Mouse (Mus musculus) spleen, adult 12 weeks (tissue): Measurements from ENCODE around the gene Cldn10.
"Not testable (repeated sequence)": the region's sequence is repeated elsewhere in the genome, so short reads cannot be mapped to it uniquely, and the experiment has no call there.

Experiments
- DNase-seq: peaks from one replicate; pipeline ENCODE4 v3.0.0; 2022; ENCODE audit warnings: low spot score

Cldn10 gene

GRCm38 (mm10) chr14:118787621-118788020 lies at the start of gene Cldn10:
TSS of gene Cldn10 (plus strand) at chr14:118787908.
- DNase-seq, result no peak

GRCm38 (mm10) chr14:118741780-118742179 lies 45.9 kb upstream of the Cldn10 start:
- no peak for DNase-seq

- no peak for DNase-seq
Observed at GRCm38 (mm10) chr14:118742862-118743261, 44.8 kb upstream of the Cldn10 start.

GRCm38 (mm10) chr14:118749068-118749467 lies 38.6 kb upstream of the Cldn10 start:
- no peak for DNase-seq

- no peak for DNase-seq
Observed at GRCm38 (mm10) chr14:118749715-118750114, 38.0 kb upstream of the Cldn10 start.

- DNase-seq, result peak; percentile 39
Observed at GRCm38 (mm10) chr14:118750505-118751192, 37.1 kb upstream of the Cldn10 start.

- no peak for DNase-seq
Observed at GRCm38 (mm10) chr14:118751193-118751753, 36.4 kb upstream of the Cldn10 start.

GRCm38 (mm10) chr14:118756015-118756414 lies 31.7 kb upstream of the Cldn10 start:
- DNase-seq, result no peak

- no peak for DNase-seq
Observed at GRCm38 (mm10) chr14:118756566-118756965, 31.1 kb upstream of the Cldn10 start.

- DNase-seq, result not testable (repeated sequence)
Observed at GRCm38 (mm10) chr14:118763362-118763761, 24.3 kb upstream of the Cldn10 start.

- no peak for DNase-seq
Observed at GRCm38 (mm10) chr14:118763917-118764495, 23.7 kb upstream of the Cldn10 start.

GRCm38 (mm10) chr14:118765306-118765705 lies 22.4 kb upstream of the Cldn10 start:
- no peak for DNase-seq

- DNase-seq, result no peak
Observed at GRCm38 (mm10) chr14:118765951-118766350, 21.8 kb upstream of the Cldn10 start.

GRCm38 (mm10) chr14:118766368-118766767 lies 21.3 kb upstream of the Cldn10 start:
- no peak for DNase-seq

GRCm38 (mm10) chr14:118767673-118768353 lies 19.9 kb upstream of the Cldn10 start:
- peak; percentile 67 for DNase-seq

- DNase-seq, result no peak
Observed at GRCm38 (mm10) chr14:118768354-118768713, 19.4 kb upstream of the Cldn10 start.

GRCm38 (mm10) chr14:118773668-118774067 lies 14.0 kb upstream of the Cldn10 start:
- no peak for DNase-seq

- DNase-seq, result no peak
Observed at GRCm38 (mm10) chr14:118774507-118775428, 12.9 kb upstream of the Cldn10 start.

GRCm38 (mm10) chr14:118775554-118775953 lies 12.2 kb upstream of the Cldn10 start:
- no peak for DNase-seq

- no peak for DNase-seq
Observed at GRCm38 (mm10) chr14:118776372-118776771, 11.3 kb upstream of the Cldn10 start.

GRCm38 (mm10) chr14:118777478-118777877 lies 10.2 kb upstream of the Cldn10 start:
- no peak for DNase-seq

- no peak for DNase-seq
Observed at GRCm38 (mm10) chr14:118781601-118782000, 6.1 kb upstream of the Cldn10 start.
